Mouse (Mus musculus) liver, embryonic 14.5 days (tissue): Measurements from ENCODE around the gene Rps6ka2.

Source experiments
- CTCF ChIP-seq: IDR thresholded peaks from 2 replicates; pipeline ENCODE4 v1.5.1; 2016; ENCODE audit warnings: antibody characterized with exemption, low read depth, control low read depth
- EP300 ChIP-seq: IDR thresholded peaks from 2 replicates; pipeline ENCODE4 v1.6.1; 2016; ENCODE audit warnings: antibody characterized with exemption, low read depth

- TF ChIP-seq CTCF (no peak), EP300 (no peak)
Observed at GRCm38 (mm10) chr17:7273054-7273453, 103.1 kb downstream of the Rps6ka2 start.
